ENCODE assay signal across 17 mouse cellular contexts in the genomic region with DNA sequence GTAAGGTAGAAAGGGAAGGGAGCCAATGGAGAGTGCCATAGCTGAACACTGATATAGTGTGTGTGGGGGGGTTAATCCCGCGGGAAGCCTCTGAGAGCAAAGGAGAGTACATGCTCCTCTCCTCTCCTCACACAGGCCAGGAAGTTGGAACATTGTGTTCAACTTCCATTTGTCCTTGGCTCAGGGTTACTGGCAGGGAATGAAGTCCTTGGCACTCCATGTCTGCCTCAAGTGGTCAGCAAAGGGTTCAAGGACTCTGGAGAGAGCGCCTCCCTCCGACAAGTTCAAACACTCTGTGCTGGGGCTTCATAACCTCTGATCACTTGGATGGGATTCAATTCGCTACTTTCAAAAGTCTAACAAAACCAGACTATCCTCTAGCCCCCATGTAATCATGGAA.
DNase-seq lines count a peak whose midpoint lies in the region; TF ChIP-seq lines count a peak whose summit lies in the region.
"Had no signal": no experiment of that assay in that cellular context is flagged by ENCODE, and none has a peak within 500 bp of the region (broad histone marks: within the 10 kb centered on the region; RNA-seq: fewer than 3 reads in every experiment).

No protein-coding gene starts in this region.

- WGBS in heart, adult 2 months = 63% methylated on average over 5 of the region's 5 CpGs

- no peaks in the 10 kb centered on the region for H3K27me3 ChIP-seq in heart, adult 2 months (ENCODE audit: control insufficient read depth, insufficient read depth, low read length)
- H3K27me3 ChIP-seq: CH12.LX; embryonic facial prominence, embryonic 13.5 days; heart, embryonic 13.5 days; intestine, embryonic 15.5 days; midbrain, embryonic 13.5 days had no signal

- intact Hi-C loops in heart, adult 2 months (cut with DNase I) = no loop called here

- peak; percentile 80 to 85 for DNase-seq in adrenal gland, adult (ENCODE audit: inconsistent age in 2 of 2, low spot score in 1 of 2)
- DNase-seq in adrenal gland, postnatal 4 days (ENCODE audit: low spot score in 2 of 2) = no peak
- DNase-seq in heart, adult 2 months = peak in 1 of 2 experiments; percentile 12
- DNase-seq in heart, postnatal 4 days = no peak
- peak; percentile 41 for DNase-seq in adrenal gland, postnatal 10 days
- peak; percentile 81 for DNase-seq in lung, postnatal 25 days (ENCODE audit: low spot score)
- no peak for DNase-seq in right cerebral cortex, postnatal 10 days (ENCODE audit: low spot score in 2 of 2)
- DNase-seq in retina, postnatal 1 day = no peak
- DNase-seq: kidney, postnatal 36 days; liver; thymus, postnatal 14 days had no signal

- no peaks in the 10 kb centered on the region for H3K79me2 ChIP-seq in heart, adult 2 months (replicated peaks; ENCODE audit: control insufficient read depth, insufficient read depth, low read length)

- H3K27ac ChIP-seq in heart, adult 2 months = no peak overlapping the region
- H3K27ac ChIP-seq: embryonic facial prominence, embryonic 13.5 days; heart, embryonic 13.5 days; intestine, embryonic 15.5 days; macrophage; midbrain, embryonic 13.5 days had no signal

- no peak overlapping the region for H3K9ac ChIP-seq in heart, adult 2 months (ENCODE audit: low read depth, low read length)
- H3K9ac ChIP-seq: embryonic facial prominence, embryonic 13.5 days; heart, embryonic 13.5 days; intestine, embryonic 15.5 days; midbrain, embryonic 13.5 days had no signal

- TF ChIP-seq CTCF in heart, adult 2 months (IDR thresholded peaks at IDR 0.05) = no peak

- TF ChIP-seq POLR2A in heart, adult 2 months (IDR thresholded peaks at IDR 0.05; ENCODE audit: insufficient read depth, low read depth, low read length) = no peak

- no peak overlapping the region for H3K4me3 ChIP-seq in heart, adult 2 months
- H3K4me3 ChIP-seq: embryonic facial prominence, embryonic 13.5 days; heart, embryonic 13.5 days; intestine, embryonic 15.5 days; midbrain, embryonic 13.5 days had no signal

- 0 out of 2 replicates have a peak, but pooled peaks have one; percentile 23 for TF ChIP-seq EP300 in heart, adult 2 months (IDR thresholded peaks at IDR 0.05; ENCODE audit: insufficient read depth, low read depth, low read length)

- no peaks in the 10 kb centered on the region for H3K4me1 ChIP-seq in heart, adult 2 months (ENCODE audit: control insufficient read depth, insufficient read depth, low read length)
- H3K4me1 ChIP-seq: heart, embryonic 13.5 days; intestine, embryonic 15.5 days had no signal

- no peaks in the 10 kb centered on the region for H3K36me3 ChIP-seq in heart, adult 2 months (ENCODE audit: control insufficient read depth, insufficient read depth, low read length)
- H3K36me3 ChIP-seq: embryonic facial prominence, embryonic 13.5 days; heart, embryonic 13.5 days; intestine, embryonic 15.5 days; midbrain, embryonic 13.5 days had no signal

Comparison
In these comparisons a context has a peak if more than half of its experiments do, and no peak if none do; other contexts are left out.
1. DNase-seq: peak in adrenal gland, adult (2 of 2), adrenal gland, postnatal 10 days (single experiment) and lung, postnatal 25 days (single experiment); none in adrenal gland, postnatal 4 days (0 of 2), heart, postnatal 4 days (single experiment), right cerebral cortex, postnatal 10 days (0 of 2) and retina, postnatal 1 day (single experiment).